Mouse (Mus musculus) cerebellum, adult 11-12 months (tissue): ENCODE results near the gene Ifi35.
"Not testable (repeated sequence)": the region's sequence is repeated elsewhere in the genome, so short reads cannot be mapped to it uniquely, and the experiment has no call there.

Experiments
- DNase-seq: peaks from one replicate; pipeline ENCODE4 v3.0.0; 2022

Gene Ifi35

GRCm38 (mm10) chr11:101448899-101449298, 692 bp downstream of the Ifi35 start:
- DNase-seq, result no peak

- DNase-seq, result not testable (repeated sequence)
Measured at GRCm38 (mm10) chr11:101449596-101449995, 1.4 kb downstream of the Ifi35 start.

GRCm38 (mm10) chr11:101450394-101450793, 2.2 kb downstream of the Ifi35 start:
- DNase-seq, result no peak

GRCm38 (mm10) chr11:101451536-101451935, 3.3 kb downstream of the Ifi35 start:
- no peak for DNase-seq

- DNase-seq, result no peak
Measured at GRCm38 (mm10) chr11:101452093-101452774, 4.0 kb downstream of the Ifi35 start.

GRCm38 (mm10) chr11:101454702-101455101, 6.5 kb downstream of the Ifi35 start:
- no peak for DNase-seq

GRCm38 (mm10) chr11:101455627-101456026, 7.4 kb downstream of the Ifi35 start:
- DNase-seq, result no peak

GRCm38 (mm10) chr11:101457631-101458030, 9.4 kb downstream of the Ifi35 start:
- no peak for DNase-seq

GRCm38 (mm10) chr11:101458217-101458616, 10.0 kb downstream of the Ifi35 start:
- no peak for DNase-seq

GRCm38 (mm10) chr11:101459716-101460115, 11.5 kb downstream of the Ifi35 start:
- DNase-seq, result no peak

- DNase-seq, result no peak
Measured at GRCm38 (mm10) chr11:101460321-101460720, 12.1 kb downstream of the Ifi35 start.

- no peak for DNase-seq
Measured at GRCm38 (mm10) chr11:101462141-101462540, 13.9 kb downstream of the Ifi35 start.

- no peak for DNase-seq
Measured at GRCm38 (mm10) chr11:101462583-101463440, 14.6 kb downstream of the Ifi35 start.

- no peak for DNase-seq
Measured at GRCm38 (mm10) chr11:101464211-101465100, 16.2 kb downstream of the Ifi35 start, which contains the start of gene Rnd2. Gene Rnd2, plus strand, starts transcription at chr11:101464999.

- peak; percentile 46 for DNase-seq
Measured at GRCm38 (mm10) chr11:101465101-101465868, 17.1 kb downstream of the Ifi35 start.

- DNase-seq, result peak; percentile 41
Measured at GRCm38 (mm10) chr11:101465869-101466551, 17.8 kb downstream of the Ifi35 start, which contains the start of gene Vat1. Gene Vat1, minus strand, starts transcription at chr11:101466230.

- not testable (repeated sequence) for DNase-seq
Measured at GRCm38 (mm10) chr11:101466552-101466950, 18.3 kb downstream of the Ifi35 start.

- peak; percentile 64 for DNase-seq
Measured at GRCm38 (mm10) chr11:101467477-101468262, 19.5 kb downstream of the Ifi35 start.

GRCm38 (mm10) chr11:101468263-101468688, 20.1 kb downstream of the Ifi35 start:
- DNase-seq, result no peak

- no peak for DNase-seq
Measured at GRCm38 (mm10) chr11:101468731-101469130, 20.5 kb downstream of the Ifi35 start.

GRCm38 (mm10) chr11:101469155-101469554, 20.9 kb downstream of the Ifi35 start:
- DNase-seq, result no peak
